Mouse (Mus musculus): ENCODE results near the gene Gm42791. TPM values are rescaled to one million over a fixed set of nuclear protein-coding genes. Genes with fewer than 3 reads are reported as not detected.

Gm42791 gene
- total and polyA plus RNA-seq, 2 experiments = not detected

GRCm38 (mm10) chr5:149006362-149007294 lies 11.7 kb upstream of the Gm42791 start:
- H3K79me2 ChIP-seq (ENCODE audit: control insufficient read depth, insufficient read depth, low read length) = peaks cover 6% of the 10 kb centered on the region
- peak overlapping the region; percentile 57 for H3K4me3 ChIP-seq (ENCODE audit: insufficient read depth, low read depth, low read length)
- H3K4me1 ChIP-seq (ENCODE audit: control insufficient read depth, insufficient read depth, low read length) = peaks cover 14% of the 10 kb centered on the region; the same call in 1 of the 2 replicates
- 7% methylated on average over 26 of the region's 26 CpGs for WGBS
- H3K9ac ChIP-seq (ENCODE audit: low read depth, low read length) = peak overlapping the region; percentile 88
- TF ChIP-seq CTCF (IDR thresholded peaks at IDR 0.05; ENCODE audit: low read depth, low read length) (peak; percentile 92), POLR2A (IDR thresholded peaks at IDR 0.05; ENCODE audit: extremely low read depth, insufficient read depth, low read length) (no peak)
- H3K27ac ChIP-seq (replicated peaks; ENCODE audit: insufficient read depth, low read depth, low read length) = peak overlapping the region; percentile 97
- peak; percentile 96 for DNase-seq (ENCODE audit: extremely low read depth, low read depth, low spot score)
- H3K36me3 ChIP-seq (ENCODE audit: control insufficient read depth, insufficient read depth, low read length) = no peaks in the 10 kb centered on the region
- no peaks in the 10 kb centered on the region for H3K27me3 ChIP-seq (ENCODE audit: control insufficient read depth, insufficient read depth, low read length)

DNA sequence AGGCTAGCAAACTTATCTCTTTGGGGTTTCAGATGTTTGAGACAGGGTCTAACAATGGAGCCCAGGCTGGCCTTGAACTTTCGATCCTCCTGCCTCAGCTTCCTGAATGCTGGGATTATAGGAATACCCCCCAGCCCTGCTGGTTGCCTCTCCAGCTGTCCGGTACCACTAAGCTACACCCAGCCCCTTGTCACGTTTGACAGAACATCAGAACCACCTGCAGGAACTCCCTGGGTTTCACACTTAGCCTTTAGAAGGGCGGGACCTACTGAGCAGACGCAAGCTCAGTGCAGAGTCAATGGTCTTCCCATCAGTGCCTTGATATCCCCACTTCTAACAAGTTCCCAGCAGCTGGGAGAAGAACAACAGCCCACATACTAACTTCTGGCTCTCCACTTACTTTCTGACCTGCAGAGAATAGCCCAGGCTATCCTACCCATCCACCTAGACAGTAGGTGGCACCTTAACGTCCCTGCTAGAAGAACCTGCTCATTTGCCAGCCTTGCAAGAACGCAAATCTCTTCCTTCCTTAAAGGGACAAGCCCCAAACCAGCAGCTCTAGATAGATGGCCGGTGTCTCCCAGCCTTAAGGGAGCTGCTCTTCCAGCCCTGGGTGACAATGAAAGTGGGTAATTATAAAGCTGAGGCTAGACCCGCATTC lies 10.9 kb upstream of the Gm42791 start:
- DNase-seq (ENCODE audit: extremely low read depth, low read depth, low spot score) = peak; percentile 32
- TF ChIP-seq POLR2A (IDR thresholded peaks at IDR 0.05; ENCODE audit: extremely low read depth, insufficient read depth, low read length) = no peak
- TF ChIP-seq CTCF (IDR thresholded peaks at IDR 0.05; ENCODE audit: low read depth, low read length) = no peak
- Histone ChIP-seq H3K4me1 (ENCODE audit: control insufficient read depth, insufficient read depth, low read length) (peaks cover 16% of the 10 kb centered on the region; the same call in 1 of the 2 replicates), H3K27ac (replicated peaks; ENCODE audit: insufficient read depth, low read depth, low read length) (0 out of 2 replicates have a peak overlapping the region, but pooled peaks have one; percentile 56), H3K27me3 (ENCODE audit: control insufficient read depth, insufficient read depth, low read length) (no peaks in the 10 kb centered on the region), H3K36me3 (ENCODE audit: control insufficient read depth, insufficient read depth, low read length) (no peaks in the 10 kb centered on the region), H3K4me3 (ENCODE audit: insufficient read depth, low read depth, low read length) (no peak overlapping the region), H3K79me2 (ENCODE audit: control insufficient read depth, insufficient read depth, low read length) (peaks cover 6% of the 10 kb centered on the region), H3K9ac (ENCODE audit: low read depth, low read length) (peak overlapping the region; percentile 55; the same call in 1 of the 2 replicates)
- WGBS = 60% methylated on average over 9 of the region's 9 CpGs

- no peaks in the 10 kb centered on the region for H3K27me3 ChIP-seq (ENCODE audit: control insufficient read depth, insufficient read depth, low read length)
- H3K4me3 ChIP-seq (ENCODE audit: insufficient read depth, low read depth, low read length) = no peak overlapping the region
- no peak overlapping the region for H3K9ac ChIP-seq (ENCODE audit: low read depth, low read length)
- no peak for TF ChIP-seq POLR2A (IDR thresholded peaks at IDR 0.05; ENCODE audit: extremely low read depth, insufficient read depth, low read length)
- no peak for TF ChIP-seq CTCF (IDR thresholded peaks at IDR 0.05; ENCODE audit: low read depth, low read length)
- no peak overlapping the region for H3K27ac ChIP-seq (replicated peaks; ENCODE audit: insufficient read depth, low read depth, low read length)
- 63% methylated on average over 9 of the region's 9 CpGs for WGBS
- no peak for DNase-seq (ENCODE audit: extremely low read depth, low read depth, low spot score)
- peaks cover 6% of the 10 kb centered on the region for H3K79me2 ChIP-seq (ENCODE audit: control insufficient read depth, insufficient read depth, low read length)
- no peaks in the 10 kb centered on the region for H3K36me3 ChIP-seq (ENCODE audit: control insufficient read depth, insufficient read depth, low read length)
- peaks cover 16% of the 10 kb centered on the region; the same call in 1 of the 2 replicates for H3K4me1 ChIP-seq (ENCODE audit: control insufficient read depth, insufficient read depth, low read length)
Measured at GRCm38 (mm10) chr5:149005083-149005482, 10.1 kb upstream of the Gm42791 start.

DNA sequence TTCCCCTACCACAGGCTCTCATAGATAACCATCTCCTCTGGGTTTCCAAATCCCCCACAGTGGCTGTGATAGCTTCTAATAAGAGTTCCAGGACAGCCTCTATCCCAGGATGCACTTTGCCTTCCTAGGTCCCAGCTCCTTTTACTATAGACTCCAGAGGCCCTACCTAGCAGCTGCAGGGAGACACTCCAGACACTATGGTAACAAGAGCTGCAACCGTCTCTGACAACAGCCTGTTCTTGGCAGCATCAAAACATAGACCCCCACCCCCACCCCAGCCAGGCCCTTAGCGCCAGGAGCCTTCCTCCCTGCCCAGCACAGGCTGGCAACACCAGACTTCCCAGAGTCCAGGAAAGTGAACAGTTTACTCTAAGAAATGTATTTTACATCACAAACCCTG lies 8.2 kb upstream of the Gm42791 start:
- Histone ChIP-seq H3K4me1 (ENCODE audit: control insufficient read depth, insufficient read depth, low read length) (peaks cover 7% of the 10 kb centered on the region; the same call in 1 of the 2 replicates), H3K36me3 (ENCODE audit: control insufficient read depth, insufficient read depth, low read length) (no peaks in the 10 kb centered on the region), H3K79me2 (ENCODE audit: control insufficient read depth, insufficient read depth, low read length) (no peaks in the 10 kb centered on the region), H3K9ac (ENCODE audit: low read depth, low read length) (no peak overlapping the region), H3K27ac (replicated peaks; ENCODE audit: insufficient read depth, low read depth, low read length) (peak overlapping the region; percentile 90; the same call in 1 of the 2 replicates), H3K4me3 (ENCODE audit: insufficient read depth, low read depth, low read length) (no peak overlapping the region), H3K27me3 (ENCODE audit: control insufficient read depth, insufficient read depth, low read length) (no peaks in the 10 kb centered on the region)
- no peak for TF ChIP-seq POLR2A (IDR thresholded peaks at IDR 0.05; ENCODE audit: extremely low read depth, insufficient read depth, low read length)
- TF ChIP-seq CTCF (IDR thresholded peaks at IDR 0.05; ENCODE audit: low read depth, low read length) = no peak
- 69% methylated on average over 2 of the region's 2 CpGs for WGBS
- no peak for DNase-seq (ENCODE audit: extremely low read depth, low read depth, low spot score)

GRCm38 (mm10) chr5:149002803-149003115 lies 7.8 kb upstream of the Gm42791 start:
- Histone ChIP-seq H3K36me3 (ENCODE audit: control insufficient read depth, insufficient read depth, low read length) (no peaks in the 10 kb centered on the region), H3K79me2 (ENCODE audit: control insufficient read depth, insufficient read depth, low read length) (no peaks in the 10 kb centered on the region), H3K27ac (replicated peaks; ENCODE audit: insufficient read depth, low read depth, low read length) (peak overlapping the region; percentile 90), H3K9ac (ENCODE audit: low read depth, low read length) (peak overlapping the region; percentile 46; the same call in 1 of the 2 replicates), H3K27me3 (ENCODE audit: control insufficient read depth, insufficient read depth, low read length) (no peaks in the 10 kb centered on the region), H3K4me1 (ENCODE audit: control insufficient read depth, insufficient read depth, low read length) (peaks cover 7% of the 10 kb centered on the region; the same call in 1 of the 2 replicates), H3K4me3 (ENCODE audit: insufficient read depth, low read depth, low read length) (no peak overlapping the region)
- WGBS = 61% methylated on average over 6 of the region's 6 CpGs
- DNase-seq (ENCODE audit: extremely low read depth, low read depth, low spot score) = no peak
- no peak for TF ChIP-seq CTCF (IDR thresholded peaks at IDR 0.05; ENCODE audit: low read depth, low read length)
- TF ChIP-seq POLR2A (IDR thresholded peaks at IDR 0.05; ENCODE audit: extremely low read depth, insufficient read depth, low read length) = no peak

Measured in liver, adult 2 months (tissue).